Mouse (Mus musculus) erythroid progenitor cell, adult 5-6 weeks (primary cell): ENCODE measurements around the gene Snrnp70. TPM values are rescaled to one million over a fixed set of nuclear protein-coding genes. Genes with fewer than 3 reads are reported as not detected.
A peak's percentile ranks its signal among the peaks of the same experiment; 100 is the strongest.

Experiments used
- ATAC-seq: replicated peaks from 2 replicates; pipeline ENCODE4 v1.8.0; 2016; ENCODE audit warnings: moderate number of reproducible peaks, mild to moderate bottlenecking, moderate TSS enrichment, inconsistent platforms; ENCODE audit not compliant: poor library complexity, low FRiP score, severe bottlenecking
- total RNA-seq, 2 experiments: library from RNA; stranded (forward) in 1 of 2; stranded (reverse) in 1 of 2; fragments of 150-400 nt in 1 of 2; fragments of 186-747, 209-891 nt in 1 of 2; gene quantifications; 2 replicates each; pipeline versions ENCODE4 v1.2.3 to v1.2.4; 2015 to 2017; ENCODE audit warnings: low replicate concordance in 2 of 2

Gene Snrnp70
- 143 and 194 TPM in 2 replicates for total RNA-seq (2015; ENCODE audit: low replicate concordance)
- 312 and 348 TPM in 2 replicates for total RNA-seq (2017; ENCODE audit: low replicate concordance)

DNA sequence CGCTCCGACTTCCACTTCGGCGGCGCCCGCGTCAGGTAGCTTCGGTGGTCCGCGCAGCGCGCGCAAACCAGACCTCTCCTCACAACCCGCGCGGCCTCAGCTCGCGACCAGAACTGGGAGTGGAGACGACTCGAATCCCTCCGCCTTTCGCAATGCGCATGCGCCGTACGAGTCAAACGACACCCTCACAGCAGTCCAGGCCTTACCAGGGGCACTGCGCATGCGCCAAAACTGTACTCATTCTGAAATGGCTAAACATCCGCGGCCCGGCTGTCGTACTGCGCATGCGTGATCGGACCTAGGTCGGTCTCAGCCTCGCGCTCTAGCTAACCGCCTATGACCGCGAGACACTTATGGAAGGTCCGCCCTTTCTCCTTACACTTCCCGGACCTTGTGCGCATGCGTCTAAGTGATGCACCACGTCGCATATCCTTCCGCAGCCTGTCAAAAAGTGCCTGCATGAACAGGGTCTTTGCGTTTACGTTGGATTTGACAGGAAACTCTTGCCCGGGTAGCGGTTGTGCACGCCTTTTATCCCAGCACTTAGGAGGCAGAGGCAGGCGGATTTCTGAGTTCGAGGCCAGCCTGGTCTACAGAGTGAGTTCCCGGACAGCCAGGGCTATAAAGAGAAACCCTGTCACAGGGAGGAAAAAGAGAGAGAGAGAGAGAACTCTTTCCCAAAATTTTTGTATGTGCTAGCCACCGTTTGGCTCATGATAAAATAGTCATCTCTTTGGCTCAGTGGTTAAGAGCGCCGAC lies at the start of gene Snrnp70:
Snrnp70 (minus strand) TSS at position 165 of the 759 bp plus-strand sequence.
- peak; percentile 93 for ATAC-seq

DNA sequence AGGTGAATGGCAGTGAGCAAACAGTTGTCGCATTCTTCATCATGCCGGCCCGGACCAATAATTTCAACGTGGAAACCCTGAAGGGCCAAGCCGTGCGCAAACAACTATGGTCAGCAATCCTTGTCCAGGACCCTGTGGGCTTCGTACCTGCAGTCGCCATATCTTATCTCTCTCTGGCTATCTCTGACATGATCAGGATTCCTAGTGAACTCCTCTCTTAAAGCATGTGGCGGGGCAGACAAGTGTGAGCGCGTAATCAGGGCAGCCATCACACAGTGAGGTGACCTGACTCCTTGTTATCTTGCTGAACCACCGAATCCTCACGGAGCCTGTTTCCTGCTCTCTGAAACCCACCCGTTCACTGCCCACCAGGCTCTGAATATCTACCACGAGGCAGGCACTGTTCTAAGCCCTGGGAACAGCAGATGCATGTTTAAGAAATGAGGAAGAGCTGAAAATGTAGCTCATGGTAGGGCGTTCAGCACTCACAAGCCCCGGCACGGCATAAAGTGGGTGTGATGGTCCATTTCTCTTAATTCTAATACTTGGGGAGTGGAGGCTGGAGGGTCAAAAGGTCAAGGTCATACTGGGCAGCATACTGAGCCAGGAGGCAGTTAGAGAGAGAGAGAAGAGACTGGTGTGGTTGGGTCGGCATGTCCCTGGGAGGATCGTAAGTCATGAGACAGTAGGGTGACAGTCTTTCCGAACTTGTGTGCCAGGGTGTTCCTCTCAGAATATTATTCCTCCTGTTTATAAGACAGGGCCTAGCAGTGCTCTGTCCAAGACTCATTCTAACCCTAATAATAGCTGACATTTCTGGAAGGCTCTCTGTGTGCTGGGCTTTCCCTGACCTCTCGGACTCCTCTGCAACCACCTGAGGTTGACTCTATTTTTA lies 48.2 kb upstream of the Snrnp70 start:
- no peak for ATAC-seq

- ATAC-seq: no peak
Measured at GRCm38 (mm10) chr7:45437521-45438276, 42.2 kb upstream of the Snrnp70 start, which contains the start of gene Ruvbl2. TSS of gene Ruvbl2 (minus strand) at chr7:45438096.

GRCm38 (mm10) chr7:45437046-45437445 lies 41.5 kb upstream of the Snrnp70 start:
- ATAC-seq: no peak

DNA sequence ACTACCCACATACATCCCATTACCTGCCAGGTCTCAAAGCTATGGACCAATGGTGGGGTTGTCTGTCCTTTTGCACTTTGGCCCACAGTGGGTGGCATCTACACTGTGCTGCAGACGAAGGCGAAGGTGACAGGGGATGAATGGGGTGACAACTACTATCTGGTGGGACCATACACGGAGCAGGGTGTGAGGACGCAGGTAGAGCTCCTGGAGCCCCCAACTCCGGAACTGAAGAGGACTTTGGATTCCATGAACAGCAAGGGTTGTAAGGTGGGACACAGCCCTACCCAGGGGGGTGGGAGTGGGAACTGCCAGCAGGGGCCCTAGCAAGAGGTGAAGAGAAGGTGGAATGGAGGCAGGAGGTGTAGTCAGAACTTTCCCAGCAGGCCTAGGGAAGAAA lies 40.9 kb upstream of the Snrnp70 start:
- no peak for ATAC-seq

- ATAC-seq: no peak
Measured at GRCm38 (mm10) chr7:45435038-45435437, 39.5 kb upstream of the Snrnp70 start.

DNA sequence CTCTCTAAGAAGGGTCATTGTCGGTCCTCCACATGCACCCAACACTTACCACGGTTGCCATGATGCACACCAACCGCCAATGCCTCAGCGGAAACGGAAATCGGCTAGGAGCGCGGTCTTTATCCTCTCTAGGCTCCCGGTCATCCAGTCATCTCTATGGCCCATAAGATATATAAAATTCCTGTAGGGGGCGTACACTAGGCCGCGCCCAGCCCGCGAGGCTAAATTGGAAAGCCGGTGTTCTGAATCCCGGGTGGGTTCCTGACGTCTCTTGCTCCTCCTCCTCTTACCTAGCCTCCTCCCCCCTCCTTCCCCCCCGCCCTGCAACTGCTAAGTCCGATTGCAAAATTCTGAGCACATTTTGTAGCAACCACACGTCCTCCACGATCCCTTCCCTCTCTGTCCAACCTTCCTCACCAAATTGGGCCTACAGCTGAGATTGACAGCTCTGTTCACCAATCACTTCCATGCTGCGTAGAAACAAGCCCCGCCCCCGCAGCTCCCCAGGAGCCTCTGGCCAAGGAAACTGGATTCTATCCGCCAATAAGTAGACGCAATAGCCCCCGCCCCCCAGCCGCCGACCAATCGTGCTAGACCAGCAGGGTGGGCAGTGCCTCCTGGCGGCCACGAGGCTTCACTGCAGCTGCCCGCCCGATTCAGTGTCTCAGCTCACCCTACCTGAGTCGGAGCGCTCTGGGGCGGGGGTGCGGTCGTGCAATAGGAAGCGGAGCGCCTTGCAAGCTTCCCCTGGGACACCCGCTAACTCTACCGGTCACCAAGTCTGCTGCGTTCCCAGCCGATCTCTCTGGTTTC lies 38.9 kb upstream of the Snrnp70 start, which contains the start of gene Gys1:
Gys1 (plus strand) TSS at position 642 of the 813 bp plus-strand sequence.
- ATAC-seq: peak; percentile 90

GRCm38 (mm10) chr7:45433835-45434202 lies 38.3 kb upstream of the Snrnp70 start:
- no peak for ATAC-seq

- ATAC-seq: no peak
Measured at GRCm38 (mm10) chr7:45426556-45426955, 31.0 kb upstream of the Snrnp70 start.

GRCm38 (mm10) chr7:45421194-45421593 lies 25.7 kb upstream of the Snrnp70 start:
- ATAC-seq: no peak

- ATAC-seq: no peak
Measured at GRCm38 (mm10) chr7:45420615-45420919, 25.0 kb upstream of the Snrnp70 start, which contains the start of gene Lhb. TSS of gene Lhb (plus strand) at chr7:45420820.

- no peak for ATAC-seq
Measured at GRCm38 (mm10) chr7:45419859-45420614, 24.5 kb upstream of the Snrnp70 start.

- no peak for ATAC-seq
Measured at GRCm38 (mm10) chr7:45417962-45418492, 22.5 kb upstream of the Snrnp70 start.

DNA sequence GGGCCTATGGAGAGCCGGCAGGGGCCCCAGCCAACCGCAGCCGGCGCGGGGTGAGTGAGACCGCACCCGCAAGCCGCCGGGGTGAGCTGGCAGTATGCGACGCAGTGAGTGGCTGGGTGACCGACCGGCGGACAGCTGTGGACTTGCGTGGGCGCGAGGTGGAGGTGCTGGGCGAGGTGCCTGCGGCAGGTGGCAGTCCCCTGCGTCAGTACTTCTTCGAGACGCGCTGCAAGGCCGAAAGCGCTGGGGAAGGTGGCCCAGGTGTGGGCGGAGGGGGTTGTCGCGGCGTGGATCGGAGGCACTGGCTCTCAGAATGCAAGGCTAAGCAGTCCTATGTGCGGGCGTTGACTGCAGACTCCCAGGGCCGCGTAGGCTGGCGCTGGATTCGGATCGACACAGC lies 20.1 kb upstream of the Snrnp70 start:
- no peak for ATAC-seq

GRCm38 (mm10) chr7:45414740-45415224 lies 19.2 kb upstream of the Snrnp70 start:
- ATAC-seq: no peak

- 0 out of 2 replicates have a peak, but pooled peaks have one; percentile 23 for ATAC-seq
Measured at GRCm38 (mm10) chr7:45413864-45414739, 18.6 kb upstream of the Snrnp70 start.
